Mouse (Mus musculus) adrenal gland, postnatal 25 days (tissue): Measurements from ENCODE around the gene Tsc22d4. TPM values are rescaled to one million over a fixed set of nuclear protein-coding genes. Genes with fewer than 3 reads are reported as not detected.
A peak's percentile ranks its signal among the peaks of the same experiment; 100 is the strongest.

Source experiments
- DNase-seq: peaks from one replicate; pipeline ENCODE4 v3.0.0; 2021; ENCODE audit warnings: mixed read lengths
- total RNA-seq: library from RNA; stranded (reverse); gene quantifications from 2 replicates; pipeline ENCODE4 v1.2.3, GENCODE M21; 2021

Tsc22d4 gene
- total RNA-seq, 1 experiment from 2014 or later, result 104 TPM

GRCm38 (mm10) chr5:137764609-137765340 lies 19.2 kb downstream of the Tsc22d4 start:
- DNase-seq, result no peak

GRCm38 (mm10) chr5:137766270-137766669 lies 20.7 kb downstream of the Tsc22d4 start:
- DNase-seq, result no peak

GRCm38 (mm10) chr5:137768475-137768874 lies 22.9 kb downstream of the Tsc22d4 start:
- DNase-seq, result no peak

- DNase-seq, result no peak
These were observed 25.2 kb downstream of the Tsc22d4 start for GRCm38 (mm10) chr5:137770709-137771108.

- DNase-seq, result no peak
These were observed 27.2 kb downstream of the Tsc22d4 start for GRCm38 (mm10) chr5:137772755-137773154.

GRCm38 (mm10) chr5:137775587-137776290 lies 30.2 kb downstream of the Tsc22d4 start:
- DNase-seq, result no peak

GRCm38 (mm10) chr5:137776408-137776918 lies 30.9 kb downstream of the Tsc22d4 start:
- peak; percentile 19 for DNase-seq

GRCm38 (mm10) chr5:137777267-137777845 lies 31.8 kb downstream of the Tsc22d4 start:
- DNase-seq, result no peak

GRCm38 (mm10) chr5:137778635-137779034 lies 33.1 kb downstream of the Tsc22d4 start, which contains the start of gene Ppp1r35:
Gene Ppp1r35 (plus strand): TSS chr5:137778849.
- peak; percentile 97 for DNase-seq

- DNase-seq, result peak; percentile 62
These were observed 33.8 kb downstream of the Tsc22d4 start for GRCm38 (mm10) chr5:137779053-137779933.

- no peak for DNase-seq
These were observed 36.1 kb downstream of the Tsc22d4 start for GRCm38 (mm10) chr5:137781661-137782060.

- no peak for DNase-seq
These were observed 37.4 kb downstream of the Tsc22d4 start for GRCm38 (mm10) chr5:137782776-137783522.

- DNase-seq, result no peak
These were observed 38.5 kb downstream of the Tsc22d4 start for GRCm38 (mm10) chr5:137783901-137784540.

- peak; percentile 34 for DNase-seq
These were observed 39.0 kb downstream of the Tsc22d4 start for GRCm38 (mm10) chr5:137784546-137784945.

GRCm38 (mm10) chr5:137785164-137786031 lies 39.9 kb downstream of the Tsc22d4 start:
- DNase-seq, result peak; percentile 59

- peak; percentile 99 for DNase-seq
These were observed 40.8 kb downstream of the Tsc22d4 start for GRCm38 (mm10) chr5:137786109-137786942.

GRCm38 (mm10) chr5:137787151-137787928 lies 41.8 kb downstream of the Tsc22d4 start, which contains the start of the genes Mepce and Zcwpw1:
Gene Mepce (minus strand): TSS chr5:137787655.
Gene Zcwpw1 (plus strand): TSS chr5:137787798.
- peak; percentile 95 for DNase-seq

- peak; percentile 8 for DNase-seq
These were observed 42.6 kb downstream of the Tsc22d4 start for GRCm38 (mm10) chr5:137788171-137788570.
